Mouse (Mus musculus): ENCODE data around the gene Nppa.
"Not testable (repeated sequence)": the region's sequence is repeated elsewhere in the genome, so short reads cannot be mapped to it uniquely, and the experiment has no call there.

Nppa gene

DNA sequence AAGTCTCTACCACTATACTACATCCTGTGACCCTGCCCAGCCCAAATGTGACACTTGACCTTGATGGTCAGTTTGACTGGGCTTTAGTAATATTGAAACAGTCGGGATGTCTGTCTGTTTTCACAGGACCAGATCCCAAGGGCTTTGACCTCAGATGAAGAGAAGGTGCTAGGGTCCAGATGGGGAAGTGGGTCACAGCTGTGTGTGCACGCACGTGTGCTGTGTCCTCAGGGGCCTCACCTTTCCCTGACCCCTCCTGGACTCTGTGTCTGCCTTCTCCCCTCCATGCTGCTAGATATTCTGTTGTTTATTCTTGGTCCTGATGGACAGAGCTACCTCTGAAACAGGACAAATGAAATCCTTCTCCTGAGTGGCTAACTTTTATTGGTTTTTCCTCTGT, 10.8 kb downstream of the Nppa start:
- no peak for DNase-seq (ENCODE audit: low spot score)

DNA sequence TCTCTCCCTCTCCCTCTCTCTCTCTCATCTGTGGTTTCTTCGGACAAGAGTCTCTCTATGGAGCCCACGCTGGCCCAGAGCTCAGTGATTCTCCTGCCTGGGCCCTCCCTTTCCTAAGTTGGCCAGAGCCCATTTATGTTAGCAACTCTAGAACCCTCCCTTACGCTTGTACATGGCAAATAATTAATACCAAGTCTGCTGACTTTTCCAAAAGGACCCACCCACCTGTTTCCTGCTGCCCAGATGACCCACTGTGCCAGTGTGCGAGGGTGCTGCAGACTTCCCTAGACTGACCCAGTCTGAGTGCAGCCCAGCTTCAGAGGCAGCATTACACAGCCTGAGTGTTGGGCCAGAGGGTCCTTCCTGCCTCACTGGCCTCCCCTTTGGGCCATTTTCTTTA, 11.7 kb downstream of the Nppa start:
- DNase-seq (ENCODE audit: low spot score), result no peak

DNA sequence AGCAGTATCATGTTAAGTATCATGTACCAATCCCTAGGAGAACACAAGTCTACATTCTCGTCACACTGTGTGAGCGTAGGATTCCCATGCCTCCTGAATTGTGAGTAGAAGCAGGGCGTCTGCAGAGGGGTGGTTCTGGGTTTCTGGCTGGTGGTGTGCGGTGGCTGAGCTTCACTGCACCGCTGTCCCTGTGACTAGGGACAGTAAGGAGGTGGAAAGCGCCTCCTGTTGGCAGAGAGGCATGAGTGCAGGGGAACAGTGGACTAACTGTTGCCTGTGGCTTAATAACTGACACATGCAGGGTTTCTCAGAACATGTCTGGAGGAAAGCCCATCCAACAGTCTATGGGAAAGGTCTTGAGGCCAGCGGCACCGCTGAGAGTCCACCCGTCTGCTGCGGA, 14.9 kb downstream of the Nppa start:
- no peak for DNase-seq (ENCODE audit: low spot score)

DNA sequence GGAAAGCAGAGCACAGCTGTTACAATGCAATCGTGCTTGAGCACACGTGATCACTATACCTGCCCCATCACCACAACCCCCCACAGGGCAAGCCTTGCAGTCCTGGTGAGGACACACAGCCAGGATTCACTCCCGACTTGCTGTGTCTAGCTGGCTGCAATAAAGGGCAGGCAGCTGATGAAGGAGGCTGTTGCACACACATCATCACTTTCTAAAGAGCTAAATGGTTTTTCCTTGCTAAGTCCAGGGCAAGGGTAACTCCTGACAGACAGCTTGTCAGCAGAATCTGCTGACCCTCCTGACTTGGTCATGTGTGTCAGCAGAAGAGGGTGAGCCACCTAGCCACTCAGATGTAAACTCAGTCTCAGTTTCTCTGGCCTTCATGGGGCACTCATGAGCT, 16.5 kb downstream of the Nppa start:
- no peak for DNase-seq (ENCODE audit: low spot score)

DNA sequence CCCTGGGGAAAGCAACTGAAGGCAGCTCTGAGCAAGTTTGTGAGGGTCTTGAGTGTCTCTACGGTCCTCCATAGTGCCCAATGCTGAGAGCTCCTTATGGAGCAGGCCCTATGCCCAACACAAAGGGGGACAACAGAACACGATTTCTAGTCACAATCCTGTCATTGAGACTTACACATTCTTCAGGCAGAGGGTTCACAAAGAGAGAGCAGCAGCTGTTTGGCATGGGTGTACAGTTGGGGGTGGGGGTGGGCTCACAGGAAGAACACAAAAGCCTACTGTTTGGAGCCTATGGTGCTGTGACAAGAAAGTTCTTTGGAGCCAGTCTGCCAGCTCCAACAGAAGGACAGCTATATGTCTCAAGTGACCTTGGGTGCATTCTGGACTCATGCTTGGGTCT, 17.9 kb downstream of the Nppa start:
- no peak for DNase-seq (ENCODE audit: low spot score)

DNA sequence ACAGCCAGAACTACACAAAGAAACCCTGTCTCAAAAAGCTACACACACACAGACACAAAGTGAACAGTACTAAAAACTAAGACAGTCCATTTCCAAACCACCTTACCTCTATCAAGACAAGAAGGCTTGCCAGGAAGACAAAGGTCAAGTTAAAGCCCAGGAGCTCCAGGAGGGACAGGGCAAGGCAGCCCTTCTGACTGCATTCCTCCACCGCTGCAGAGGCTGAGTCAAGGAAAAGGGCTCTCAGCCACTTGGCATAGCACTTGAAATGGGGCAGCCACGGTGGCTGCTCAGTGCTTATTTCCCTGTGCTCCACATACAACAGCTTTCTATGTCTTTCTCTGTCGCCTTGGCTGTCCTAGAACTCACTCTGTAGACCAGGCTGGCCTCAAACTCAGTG, 23.5 kb downstream of the Nppa start:
- no peak for DNase-seq (ENCODE audit: low spot score)

DNA sequence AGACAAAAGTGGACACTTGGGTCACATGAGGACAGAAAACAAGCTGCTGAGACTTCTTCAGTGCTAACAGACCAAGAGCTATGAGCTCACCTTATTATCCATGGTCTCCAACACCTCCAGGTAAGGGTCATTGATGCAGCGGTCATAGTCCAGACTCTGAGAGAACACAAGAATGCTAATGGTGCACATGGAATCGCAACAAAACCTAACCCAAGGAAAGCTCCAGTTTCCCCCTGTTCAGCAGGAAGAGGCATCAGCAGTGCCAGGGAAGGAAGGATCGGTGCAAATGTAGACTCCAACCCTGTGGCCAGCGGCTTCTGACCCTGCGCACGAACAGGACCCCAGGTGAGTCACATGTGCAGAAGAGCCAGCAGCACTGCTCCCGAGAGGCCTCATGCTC, 28.8 kb downstream of the Nppa start:
- no peak for DNase-seq (ENCODE audit: low spot score)

DNA sequence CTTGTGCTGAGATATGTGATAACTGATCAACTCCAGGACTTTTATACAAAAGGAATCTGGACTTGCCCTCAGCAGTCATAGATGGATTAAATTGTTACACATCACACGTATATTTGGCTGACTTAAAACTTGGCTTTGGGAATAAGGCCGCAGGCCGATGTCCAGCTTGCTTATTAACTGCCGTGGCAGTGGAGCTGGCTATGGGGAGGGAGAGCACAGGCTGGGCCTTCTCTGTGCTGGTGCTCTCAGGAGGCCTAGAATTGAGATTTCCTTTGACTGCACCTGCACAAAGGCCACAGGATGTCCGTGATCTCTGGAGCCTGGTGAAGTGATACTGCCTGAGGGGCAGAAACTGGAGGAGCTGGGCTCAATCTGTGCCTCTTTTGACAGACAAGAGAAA, 30.0 kb downstream of the Nppa start:
- DNase-seq (ENCODE audit: low spot score), result no peak

DNA sequence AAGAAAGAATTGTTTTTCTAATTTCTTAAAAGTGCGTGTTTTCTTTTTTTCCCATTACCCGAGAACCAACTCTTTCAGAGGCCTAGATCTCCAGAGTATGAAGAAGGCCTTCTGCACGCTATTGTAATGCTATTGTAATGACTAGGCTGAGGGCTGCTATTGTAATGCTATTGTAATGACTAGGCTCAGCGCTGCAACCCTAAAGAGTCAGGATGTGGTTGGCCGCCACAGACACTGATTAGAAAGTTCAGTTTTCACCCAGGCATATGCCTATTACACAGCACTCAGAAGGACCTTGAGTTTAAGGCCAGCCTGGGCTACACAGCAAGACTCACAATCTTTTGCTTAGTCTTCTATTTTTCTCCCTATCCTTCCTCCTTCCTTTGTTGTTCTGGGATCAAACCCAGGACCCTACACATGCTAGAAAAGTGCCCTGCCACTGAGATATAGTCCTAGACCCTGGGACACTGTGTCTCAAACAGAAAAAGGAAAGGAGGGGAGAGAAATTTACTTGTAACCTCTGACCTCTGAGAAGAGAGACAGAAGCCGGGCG, 33.4 kb downstream of the Nppa start:
- DNase-seq (ENCODE audit: low spot score), result no peak

DNA sequence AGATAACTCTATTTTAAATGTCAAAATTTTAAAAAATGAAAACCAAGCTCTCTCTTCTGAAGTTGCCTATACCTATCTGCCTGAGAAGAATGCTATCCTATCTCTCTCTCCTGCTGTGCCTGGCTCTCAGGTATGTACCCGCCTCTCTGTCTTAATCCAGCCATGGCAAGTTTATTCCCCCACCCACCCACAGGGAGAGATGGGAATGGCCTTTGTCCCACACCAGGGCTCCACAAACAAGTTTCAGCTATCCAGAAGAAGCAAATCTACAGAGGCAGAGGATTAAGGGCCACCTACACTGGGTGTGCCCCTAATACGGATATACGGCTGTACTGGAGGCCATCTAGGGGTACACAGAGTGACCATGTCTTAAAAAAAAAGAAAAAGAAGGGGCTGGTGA, 34.9 kb downstream of the Nppa start:
- no peak for DNase-seq (ENCODE audit: low spot score)

DNA sequence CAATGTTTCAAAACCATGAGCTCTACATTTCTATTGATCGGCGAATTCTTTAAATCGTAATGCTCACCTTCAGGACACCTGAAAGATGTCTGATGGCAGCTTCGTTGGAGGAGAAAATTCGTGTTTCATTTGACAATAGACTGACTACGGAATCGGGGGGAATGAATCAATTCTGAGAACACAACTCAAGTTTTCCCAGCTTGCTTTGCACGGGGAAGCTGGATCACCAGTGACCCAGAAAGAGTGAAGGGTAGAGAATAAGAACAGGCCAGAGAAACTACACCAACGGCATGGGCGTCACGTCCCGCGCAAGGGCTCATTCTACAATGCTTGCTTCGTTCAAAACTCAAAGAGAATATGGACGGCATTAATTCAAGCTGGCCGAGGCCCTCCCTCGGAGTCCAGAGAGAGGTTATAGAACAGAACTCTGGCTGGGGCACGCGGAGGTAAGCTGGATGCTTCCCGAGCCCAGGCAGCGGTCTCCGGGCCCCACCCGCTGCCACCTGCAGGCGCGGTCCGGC, 37.6 kb downstream of the Nppa start:
- no peak for DNase-seq (ENCODE audit: low spot score)

DNA sequence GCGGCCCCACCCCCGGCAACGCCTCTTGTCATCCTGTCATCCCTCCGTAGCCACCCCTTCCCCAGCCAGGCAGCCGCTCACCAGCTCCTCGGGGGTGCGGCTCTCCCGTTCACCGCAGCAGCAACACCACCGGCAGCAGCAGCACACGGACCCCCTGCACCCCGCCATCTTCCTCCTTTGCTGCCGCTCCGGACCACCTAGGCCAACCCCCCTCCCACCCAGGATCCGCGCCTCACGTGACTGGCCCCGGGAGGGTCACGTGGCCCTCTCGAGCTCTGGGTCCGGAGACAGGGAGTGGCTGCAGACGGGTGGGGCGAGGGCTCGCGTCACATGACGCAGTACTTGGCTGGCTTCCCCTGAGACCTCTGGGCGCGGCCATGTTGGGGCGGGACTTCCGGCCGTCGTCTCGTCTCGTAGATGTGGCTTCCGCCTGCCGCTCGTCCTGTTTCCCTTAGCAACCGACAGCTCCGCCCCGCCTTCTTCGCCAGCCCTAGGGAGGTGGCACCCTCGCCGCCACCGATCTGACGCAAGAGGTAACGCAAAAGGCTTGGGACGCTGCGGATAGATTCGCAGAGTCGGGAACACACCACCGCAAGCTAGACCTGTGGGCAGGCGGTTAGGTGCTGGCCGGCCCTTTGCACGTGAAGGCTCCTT, 38.2 kb downstream of the Nppa start, which contains the start of the genes Clcn6 and Mthfr:
TSS of gene Clcn6 (minus strand) at position 222 of the 654 bp plus-strand sequence.
TSS of gene Mthfr (plus strand) at position 478 of the 654 bp plus-strand sequence.
- DNase-seq (ENCODE audit: low spot score), result peak; percentile 98

DNA sequence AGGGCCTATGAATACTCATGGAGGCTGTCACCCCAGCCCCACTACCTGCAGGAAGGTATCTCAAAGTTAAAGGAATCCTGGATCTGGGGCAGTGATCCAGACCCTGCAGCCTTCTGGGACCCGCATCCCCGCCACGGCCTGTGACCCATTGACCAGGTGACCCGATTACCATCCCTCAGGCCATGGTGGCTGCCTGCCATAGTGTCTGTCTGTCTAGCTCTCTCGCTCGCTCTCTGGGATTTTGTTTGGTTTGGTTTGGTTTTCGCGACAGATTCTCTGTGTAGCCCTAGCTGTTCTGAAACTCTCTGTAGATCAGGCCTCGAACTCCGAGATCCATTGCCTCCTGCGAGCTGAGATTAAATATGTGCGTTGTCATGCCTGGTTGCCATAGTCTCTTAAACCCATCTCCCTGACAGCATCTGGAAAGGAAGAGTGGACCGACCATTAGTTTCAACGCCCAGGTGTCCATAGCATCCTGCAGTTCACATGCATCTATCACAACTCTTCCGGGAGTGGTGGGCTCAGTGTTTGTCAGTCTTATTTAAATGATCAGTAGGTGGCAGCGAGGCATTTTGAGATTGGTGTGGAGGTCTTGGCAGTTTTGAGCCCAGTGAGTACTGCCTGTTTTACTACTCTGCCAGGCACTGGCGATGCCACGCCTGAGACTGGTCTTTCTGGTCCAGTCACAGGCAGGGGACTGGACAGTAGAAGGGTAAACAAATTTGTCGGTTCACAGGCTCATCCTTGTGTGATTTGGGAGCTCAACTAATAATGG, 38.9 kb downstream of the Nppa start:
- peak; percentile 54 for DNase-seq (ENCODE audit: low spot score)

DNA sequence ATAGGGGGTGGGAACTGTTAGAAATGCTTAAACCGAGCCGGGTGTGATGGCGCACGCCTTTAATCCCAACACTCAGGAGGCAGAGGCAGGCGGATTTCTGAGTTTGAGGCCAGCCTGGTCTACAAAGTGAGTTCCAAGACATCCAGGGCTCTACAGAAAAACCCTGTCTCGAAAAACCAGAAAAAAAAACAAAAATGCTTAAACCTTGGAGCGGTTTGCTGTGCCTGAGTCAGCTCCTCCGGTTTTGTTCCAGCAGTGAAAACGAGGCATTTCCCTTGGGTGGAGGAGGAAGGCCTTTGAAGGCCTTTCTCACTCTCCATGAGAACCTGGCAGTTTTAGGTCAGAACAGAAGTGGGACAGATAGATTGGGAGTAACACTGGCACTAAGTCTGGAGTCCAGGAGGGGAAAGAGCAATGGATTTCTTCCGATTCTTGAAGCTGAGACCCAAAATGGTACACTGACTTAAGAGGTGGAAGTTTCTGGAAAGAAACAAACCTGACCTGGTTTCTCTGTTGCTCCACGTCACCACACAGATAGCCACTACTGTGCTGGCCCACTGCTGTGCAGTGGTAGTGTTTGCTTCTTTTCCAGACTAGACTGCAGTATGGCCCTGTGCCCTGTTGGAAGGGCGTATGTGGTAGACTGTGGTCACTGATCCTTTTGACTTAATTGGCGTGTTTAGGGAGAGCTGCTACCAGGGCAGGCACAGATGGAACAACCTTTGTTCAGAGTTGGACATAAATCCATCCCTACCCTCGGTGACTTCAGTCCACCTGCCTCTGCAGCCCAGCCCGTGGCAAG, 39.7 kb downstream of the Nppa start:
- no peak for DNase-seq (ENCODE audit: low spot score)

DNA sequence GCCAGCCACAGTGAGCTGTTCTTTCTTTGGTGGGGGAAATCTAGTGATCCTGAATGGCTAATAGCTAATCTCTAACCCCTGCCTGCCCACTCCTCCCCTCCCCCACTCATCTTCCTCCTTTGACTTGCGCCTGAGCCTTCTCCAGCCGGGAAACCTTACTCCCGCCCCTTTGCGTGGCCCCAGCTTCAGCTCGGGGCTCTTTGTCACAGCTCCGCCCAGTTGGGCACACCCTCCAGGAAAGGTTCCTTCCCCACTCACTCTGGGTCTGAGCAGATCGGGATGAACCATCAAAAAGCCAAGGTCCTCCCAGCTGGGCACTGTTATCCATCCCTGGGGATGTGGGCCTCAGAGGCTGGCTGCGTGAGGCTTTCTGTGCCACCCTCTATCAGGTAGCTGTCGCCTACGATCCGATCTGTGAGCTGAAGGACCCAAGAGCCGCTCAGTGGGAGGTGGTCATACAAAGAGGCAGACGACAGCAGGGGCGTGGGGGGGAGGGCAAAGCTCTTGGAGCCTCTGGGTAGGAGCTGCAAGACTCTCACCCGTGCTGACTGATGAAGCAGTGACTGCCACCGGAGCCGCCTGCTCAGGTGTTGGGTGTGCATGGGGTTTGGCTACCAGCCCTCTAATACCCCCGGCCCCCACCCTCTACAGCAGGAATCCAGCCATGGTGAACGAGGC, 40.5 kb downstream of the Nppa start:
- DNase-seq (ENCODE audit: low spot score), result peak; percentile 63

DNA sequence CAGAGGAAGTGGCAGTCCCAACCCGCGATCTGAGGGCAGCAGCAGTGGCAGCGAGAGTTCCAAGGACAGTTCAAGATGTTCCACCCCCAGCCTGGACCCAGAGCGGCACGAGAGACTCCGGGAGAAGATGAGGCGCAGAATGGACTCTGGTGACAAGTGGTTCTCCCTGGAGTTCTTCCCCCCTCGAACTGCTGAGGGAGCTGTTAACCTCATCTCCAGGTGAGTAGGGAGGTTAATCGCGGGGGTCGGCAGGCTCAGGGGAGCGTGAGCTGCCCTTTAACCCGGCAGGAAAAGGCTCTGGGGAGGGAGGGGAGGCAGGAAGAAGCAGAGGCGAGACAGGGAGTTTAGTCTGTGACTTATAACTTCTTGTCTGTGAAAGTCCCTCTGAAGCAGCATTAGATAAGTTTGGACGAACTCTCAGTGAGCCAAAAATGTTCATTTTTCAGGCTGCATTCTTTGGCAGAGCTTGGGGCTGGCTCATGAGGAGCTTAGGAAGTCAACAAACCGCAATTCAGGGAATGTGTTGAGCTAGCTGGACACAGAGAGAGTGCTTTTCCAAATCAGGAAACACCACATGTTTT, 41.2 kb downstream of the Nppa start:
- no peak for DNase-seq (ENCODE audit: low spot score)

DNA sequence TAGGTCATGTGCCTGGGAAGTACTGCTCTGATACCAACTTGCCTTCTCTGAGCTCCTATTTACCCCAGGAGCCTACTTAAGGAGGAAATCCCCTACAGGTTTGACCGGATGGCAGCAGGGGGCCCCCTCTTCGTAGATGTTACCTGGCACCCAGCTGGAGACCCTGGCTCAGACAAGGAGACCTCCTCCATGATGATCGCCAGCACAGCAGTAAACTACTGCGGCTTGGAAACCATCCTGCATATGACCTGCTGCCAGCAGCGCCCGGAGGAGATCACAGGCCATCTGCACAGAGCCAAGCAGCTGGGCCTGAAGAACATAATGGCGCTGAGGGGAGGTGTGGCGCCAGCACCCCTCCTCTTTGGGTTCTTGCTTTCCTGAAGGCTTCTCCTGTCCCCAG, 42.8 kb downstream of the Nppa start:
- not testable (repeated sequence) for DNase-seq (ENCODE audit: low spot score)

DNA sequence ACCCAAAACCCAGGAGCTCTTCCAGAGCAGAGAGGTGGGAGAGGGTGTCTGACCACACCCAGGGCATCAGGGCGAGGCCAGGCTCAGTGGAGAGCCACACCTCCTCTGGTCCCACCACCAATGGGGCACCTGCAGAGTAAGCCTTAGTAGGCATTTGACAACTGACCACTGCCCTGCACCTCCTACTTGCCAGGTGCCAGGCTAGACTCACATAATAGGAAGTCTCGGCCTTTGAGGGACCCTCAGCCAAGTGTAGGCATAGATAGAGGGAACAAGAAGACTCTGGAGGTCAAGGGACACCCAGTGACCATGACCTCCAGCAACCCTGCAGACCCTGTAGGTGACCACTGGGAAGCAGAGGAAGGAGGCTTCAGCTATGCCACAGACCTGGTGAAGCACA, 43.6 kb downstream of the Nppa start:
- no peak for DNase-seq (ENCODE audit: low spot score)

DNA sequence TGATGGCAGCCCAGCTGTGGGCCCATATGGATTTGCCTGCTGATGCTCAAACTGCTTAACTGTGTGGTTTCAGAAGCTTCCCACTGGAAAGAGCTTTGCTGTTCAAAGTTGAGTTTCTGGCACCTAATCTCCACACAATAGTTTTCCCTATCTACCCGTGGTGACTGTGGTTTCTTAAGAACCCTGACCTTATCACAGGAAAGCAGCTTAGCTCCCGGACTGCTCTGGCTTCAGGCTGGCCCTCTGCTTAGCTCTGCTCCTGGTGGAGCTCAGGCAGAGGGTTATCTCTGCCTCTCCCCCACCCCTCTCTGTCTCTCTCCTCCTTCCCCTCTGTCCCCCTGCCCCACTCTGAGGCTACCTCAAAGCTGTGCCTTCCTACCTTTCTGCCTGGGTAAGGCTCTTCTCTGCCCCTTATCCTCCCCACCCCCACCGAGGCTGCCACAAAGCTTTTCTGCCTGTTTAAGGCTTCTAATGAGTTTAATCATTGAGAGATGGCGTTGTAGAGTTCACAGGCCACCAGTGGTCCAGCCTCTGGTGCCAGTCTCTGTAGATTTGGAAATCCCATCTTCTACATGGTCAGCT, 46.0 kb downstream of the Nppa start:
- peak; percentile 77 for DNase-seq (ENCODE audit: low spot score)

DNA sequence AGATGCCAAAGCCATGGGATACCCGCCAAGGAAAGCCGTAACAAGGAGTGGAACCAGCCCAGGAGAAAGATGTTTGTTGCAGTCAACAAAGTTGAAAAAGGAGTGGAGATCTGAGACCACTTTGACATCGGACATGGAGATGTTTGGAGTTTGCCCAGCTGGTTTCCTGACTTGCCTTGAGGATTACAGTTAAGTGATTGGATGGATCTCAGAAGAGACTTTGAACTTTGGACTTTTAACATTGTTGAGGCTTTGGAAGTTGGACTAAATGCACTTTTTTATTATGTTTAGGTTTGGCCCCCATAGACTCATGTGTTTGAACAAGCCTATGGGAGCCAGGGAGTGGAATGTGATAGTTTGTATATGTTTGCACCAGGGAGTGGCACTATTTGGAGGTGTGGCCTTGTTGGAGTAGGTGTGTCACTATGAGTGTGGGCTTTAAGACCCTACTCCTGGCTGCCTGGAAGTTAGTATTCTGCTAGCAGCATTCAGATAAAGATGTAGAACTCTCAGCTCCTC, 49.9 kb downstream of the Nppa start:
- not testable (repeated sequence) for DNase-seq (ENCODE audit: low spot score)

Data from c-Kit-positive CD71-positive TER-119-positive erythroid progenitor cells, embryonic 14.5 days (primary cell).